Mouse (Mus musculus) ovary, postnatal 36 days (tissue): Measurements from ENCODE around the gene Arl6.

Experiments used
- DNase-seq: peaks from one replicate; pipeline ENCODE4 v3.0.0; 2022; ENCODE audit warnings: low spot score, mixed read lengths

Gene Arl6

GRCm38 (mm10) chr16:59586911-59587310, 52.3 kb downstream of the Arl6 start:
- DNase-seq = no peak

GRCm38 (mm10) chr16:59586276-59586675, 52.9 kb downstream of the Arl6 start:
- DNase-seq = no peak

DNA sequence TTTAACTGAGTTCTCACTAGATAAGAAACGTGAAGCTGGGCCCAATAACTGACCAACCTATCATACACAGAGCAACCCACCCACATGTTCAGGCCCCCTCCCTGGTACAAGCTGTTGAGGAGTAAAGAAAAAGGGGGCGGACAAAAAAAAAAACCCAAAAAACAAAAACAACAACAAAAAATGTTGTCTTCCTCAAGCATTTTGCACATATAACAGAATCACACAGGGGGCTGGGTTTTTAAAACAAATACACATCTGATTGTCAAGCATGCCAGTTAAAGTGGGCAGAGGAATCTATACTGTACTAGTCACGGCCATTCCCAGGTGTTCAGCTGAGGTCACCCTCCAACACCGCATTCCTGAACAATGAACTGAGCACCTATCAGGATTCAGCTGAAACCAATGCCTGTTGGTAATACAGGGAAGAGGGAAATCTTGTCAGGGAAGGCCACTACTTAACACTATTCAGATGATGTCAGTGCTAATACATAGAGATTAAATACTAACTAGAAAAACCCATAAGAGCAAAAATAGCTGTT, 53.4 kb downstream of the Arl6 start:
- no peak for DNase-seq

DNA sequence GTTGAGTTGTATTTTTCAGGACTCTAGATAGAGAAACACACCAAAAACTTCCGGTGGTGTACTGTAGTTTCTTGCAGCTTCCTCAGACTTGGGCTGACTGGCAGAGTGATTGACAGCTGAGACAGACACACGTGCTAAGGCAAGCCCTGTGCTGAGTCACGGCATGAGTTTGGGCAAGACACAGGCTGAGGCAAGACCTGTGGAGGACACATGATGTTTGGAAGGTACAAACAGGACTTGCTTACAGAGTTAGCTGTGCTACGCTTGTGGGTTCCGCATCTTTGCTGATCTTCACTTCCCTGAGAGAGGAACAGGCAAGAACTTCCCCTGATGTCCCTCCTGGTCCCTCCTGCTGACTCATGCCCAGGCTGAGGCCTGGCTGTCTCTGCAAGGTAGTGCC, 55.7 kb downstream of the Arl6 start:
- DNase-seq = no peak

- no peak for DNase-seq
Observed at GRCm38 (mm10) chr16:59579237-59579636, 60.0 kb downstream of the Arl6 start.

- DNase-seq = no peak
Observed at GRCm38 (mm10) chr16:59573961-59574360, 65.2 kb downstream of the Arl6 start.

DNA sequence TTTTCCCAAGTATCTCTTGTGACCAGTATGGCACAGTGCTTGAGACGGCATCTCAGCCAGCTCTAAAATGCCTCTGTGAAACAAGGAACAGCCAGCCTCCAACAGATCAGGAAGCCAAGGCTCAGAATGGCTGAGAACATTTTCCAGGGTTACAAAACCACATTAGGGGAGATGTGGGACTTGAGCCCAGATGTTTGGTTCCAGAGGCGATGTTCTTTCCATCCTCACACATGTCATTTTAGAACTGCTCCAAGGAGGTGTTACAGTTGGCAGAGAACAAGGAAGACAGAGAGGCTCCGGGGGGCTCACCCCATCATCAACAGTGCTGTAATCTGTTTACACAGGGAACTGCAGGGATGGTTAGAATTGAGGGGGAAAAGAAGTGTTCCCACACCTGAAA, 66.5 kb downstream of the Arl6 start:
- DNase-seq = no peak

- DNase-seq = no peak
Observed at GRCm38 (mm10) chr16:59570807-59571206, 68.4 kb downstream of the Arl6 start.

DNA sequence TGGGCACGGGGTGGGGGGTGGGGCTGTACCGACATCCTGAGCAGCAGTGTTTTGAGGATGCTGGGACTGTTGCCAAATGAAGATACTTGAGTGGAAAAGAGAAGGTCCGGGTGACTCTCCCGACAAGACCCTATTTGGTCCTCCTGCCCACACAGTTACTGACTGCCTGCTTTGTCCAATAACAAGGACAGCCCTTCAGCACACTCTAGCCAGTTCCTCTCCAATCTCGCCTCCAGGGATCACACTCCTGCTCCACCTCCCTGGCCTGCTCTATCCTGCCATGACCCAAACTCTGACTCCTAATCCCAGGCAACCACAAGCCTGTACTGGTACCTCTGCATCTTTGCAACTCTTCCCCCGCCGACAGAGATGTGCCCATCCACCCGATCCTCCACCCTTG, 69.4 kb downstream of the Arl6 start:
- no peak for DNase-seq

- no peak for DNase-seq
Observed at GRCm38 (mm10) chr16:59567721-59568381, 71.3 kb downstream of the Arl6 start.

DNA sequence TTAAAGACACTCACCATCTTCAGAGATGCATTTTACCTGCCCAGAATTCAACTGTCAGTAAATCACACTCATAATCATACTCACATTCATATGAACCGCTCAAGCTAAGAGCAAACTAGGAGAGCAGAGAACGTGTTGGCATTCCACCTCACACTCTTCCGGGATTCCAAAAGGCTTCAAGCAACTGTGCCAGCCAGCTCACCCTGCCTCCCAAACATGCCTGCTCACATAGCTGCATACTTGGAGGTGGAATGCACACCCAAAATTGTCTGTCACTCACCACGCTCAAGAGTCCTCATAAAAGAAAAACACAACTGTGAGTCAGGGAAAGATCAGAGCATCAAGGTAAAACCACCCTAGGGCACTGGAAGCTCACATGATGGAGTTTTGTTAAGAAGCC, 72.8 kb downstream of the Arl6 start:
- DNase-seq = no peak

GRCm38 (mm10) chr16:59565631-59566030, 73.6 kb downstream of the Arl6 start:
- no peak for DNase-seq

GRCm38 (mm10) chr16:59564025-59564424, 75.2 kb downstream of the Arl6 start:
- DNase-seq = no peak
